ENCODE assay signal across 25 mouse cellular contexts in genomic region chr9:14758590-14758989, GRCm38 (mm10). TPM values are rescaled to one million over a fixed set of nuclear protein-coding genes. Genes with fewer than 3 reads are reported as not detected.
DNase-seq lines count a peak whose midpoint lies in the region; ATAC-seq and TF ChIP-seq lines count a peak whose summit lies in the region.
"Had no signal": no experiment of that assay in that cellular context is flagged by ENCODE, and none has a peak within 500 bp of the region (broad histone marks: within the 10 kb centered on the region; RNA-seq: fewer than 3 reads in every experiment).

No protein-coding gene starts in this region.

- H3K9me3 ChIP-seq in forebrain, embryonic 10.5 days: no peaks in the 10 kb centered on the region
- no peaks in the 10 kb centered on the region for H3K9me3 ChIP-seq in forebrain, embryonic 14.5 days (replicated peaks; ENCODE audit: control insufficient read depth, low read length)
- no peaks in the 10 kb centered on the region for H3K9me3 ChIP-seq in midbrain, embryonic 15.5 days
- H3K9me3 ChIP-seq: embryonic facial prominence, embryonic 13.5 days; hindbrain, embryonic 12.5 days; limb, embryonic 12.5 days; neural tube, embryonic 12.5 days had no signal

- H3K4me1 ChIP-seq in forebrain, embryonic 10.5 days: no peaks in the 10 kb centered on the region
- no peaks in the 10 kb centered on the region for H3K4me1 ChIP-seq in forebrain, embryonic 14.5 days (ENCODE audit: control insufficient read depth, insufficient read depth, low read length)
- no peaks in the 10 kb centered on the region for H3K4me1 ChIP-seq in midbrain, embryonic 15.5 days
- H3K4me1 ChIP-seq: embryonic facial prominence, embryonic 13.5 days; hindbrain, embryonic 12.5 days; limb, embryonic 12.5 days; neural tube, embryonic 12.5 days had no signal

- no peak overlapping the region for H3K4me2 ChIP-seq in forebrain, embryonic 14.5 days (ENCODE audit: low read length)
- peak overlapping the region; percentile 46 for H3K4me2 ChIP-seq in myocyte (ENCODE audit: low read depth)
- no peak overlapping the region for H3K4me2 ChIP-seq in midbrain, embryonic 15.5 days
- H3K4me2 ChIP-seq: embryonic facial prominence, embryonic 13.5 days; heart, embryonic 11.5 days; hindbrain, embryonic 12.5 days; limb, embryonic 12.5 days; lung, embryonic 14.5 days; neural tube, embryonic 12.5 days had no signal

- H3K27me3 ChIP-seq in forebrain, embryonic 10.5 days (ENCODE audit: poor library complexity, severe bottlenecking): no peaks in the 10 kb centered on the region
- no peaks in the 10 kb centered on the region for H3K27me3 ChIP-seq in forebrain, embryonic 14.5 days (replicated peaks; ENCODE audit: control insufficient read depth, insufficient read depth, low read length)
- H3K27me3 ChIP-seq in myocyte (ENCODE audit: control insufficient read depth, insufficient read depth, insufficient read length): no peaks in the 10 kb centered on the region
- no peaks in the 10 kb centered on the region for H3K27me3 ChIP-seq in midbrain, embryonic 15.5 days (replicated peaks)
- H3K27me3 ChIP-seq: embryonic facial prominence, embryonic 13.5 days; hindbrain, embryonic 12.5 days; limb, embryonic 12.5 days had no signal

- H3K79me2 ChIP-seq in myocyte (ENCODE audit: control insufficient read depth, insufficient read depth): no peaks in the 10 kb centered on the region

- whole genome bisulfite sequencing in forebrain, embryonic 10.5 days: 73% methylated on average over 7 of the region's 7 CpGs
- WGBS in forebrain, embryonic 14.5 days: 77% methylated on average over 7 of the region's 7 CpGs
- 81% methylated on average over 7 of the region's 7 CpGs for WGBS in midbrain, embryonic 15.5 days

- no peak for TF ChIP-seq POLR2A in myocyte (IDR thresholded peaks at IDR 0.05; ENCODE audit: insufficient read length, low read depth)

- peak; percentile 12 for DNase-seq in forebrain, embryonic 10.5 days (ENCODE audit: extremely low spot score, low spot score)
- DNase-seq in forebrain, embryonic 14.5 days (ENCODE audit: low spot score): no peak
- DNase-seq in lung, postnatal 36 days: peak; percentile 21
- DNase-seq in lung, postnatal 14 days: no peak
- DNase-seq in urinary bladder, postnatal 25 days (ENCODE audit: low spot score): no peak
- DNase-seq: adrenal gland, postnatal 25 days; cerebellum, adult 2 months; gastrocnemius, postnatal 36 days; heart, postnatal 10 days; kidney, adult 9 months; kidney, postnatal 4 days; lung, embryonic 14.5 days; thymus, postnatal 4 days had no signal

- no peak overlapping the region for H3K27ac ChIP-seq in forebrain, embryonic 10.5 days
- no peak overlapping the region for H3K27ac ChIP-seq in forebrain, embryonic 14.5 days (ENCODE audit: low read depth, low read length)
- no peak overlapping the region for H3K27ac ChIP-seq in midbrain, embryonic 15.5 days
- H3K27ac ChIP-seq: embryonic facial prominence, embryonic 13.5 days; hindbrain, embryonic 12.5 days; limb, embryonic 12.5 days; neural tube, embryonic 12.5 days had no signal

- no peak for ATAC-seq in forebrain, embryonic 14.5 days
- peak; percentile 84 to 91 for ATAC-seq in hematopoietic stem cell, adult 5-6 weeks (replicated peaks in 1 of 2; ENCODE audit: insufficient read depth in 1 of 2, low FRiP score in 2 of 2, low TSS enrichment in 1 of 2, low read depth in 1 of 2, poor library complexity in 2 of 2, severe bottlenecking in 2 of 2)
- ATAC-seq in midbrain, embryonic 15.5 days (replicated peaks): no peak
- ATAC-seq: forebrain, embryonic 16.5 days; inflammation-experienced regulatory T-cells, adult 6 months had no signal

- H3K36me3 ChIP-seq in forebrain, embryonic 10.5 days (replicated peaks): no peaks in the 10 kb centered on the region
- H3K36me3 ChIP-seq in forebrain, embryonic 14.5 days (ENCODE audit: control insufficient read depth, insufficient read depth, low read length): no peaks in the 10 kb centered on the region
- no peaks in the 10 kb centered on the region for H3K36me3 ChIP-seq in myocyte (ENCODE audit: control insufficient read depth, insufficient read depth)
- H3K36me3 ChIP-seq in midbrain, embryonic 15.5 days (replicated peaks): no peaks in the 10 kb centered on the region
- H3K36me3 ChIP-seq: embryonic facial prominence, embryonic 13.5 days; hindbrain, embryonic 12.5 days; limb, embryonic 12.5 days; neural tube, embryonic 12.5 days had no signal

- no peak overlapping the region for H3ac ChIP-seq in myocyte (ENCODE audit: control insufficient read depth, insufficient read length)

- no peak overlapping the region for H3K9ac ChIP-seq in forebrain, embryonic 14.5 days (ENCODE audit: low read length)
- H3K9ac ChIP-seq in midbrain, embryonic 15.5 days: no peak overlapping the region
- H3K9ac ChIP-seq: embryonic facial prominence, embryonic 13.5 days; hindbrain, embryonic 12.5 days; limb, embryonic 12.5 days; lung, embryonic 14.5 days; neural tube, embryonic 12.5 days had no signal

- no peak overlapping the region for H3K4me3 ChIP-seq in forebrain, embryonic 10.5 days
- H3K4me3 ChIP-seq in forebrain, embryonic 14.5 days (ENCODE audit: low read depth, low read length): no peak overlapping the region
- no peak overlapping the region for H3K4me3 ChIP-seq in myocyte
- H3K4me3 ChIP-seq in midbrain, embryonic 15.5 days: no peak overlapping the region
- H3K4me3 ChIP-seq: embryonic facial prominence, embryonic 13.5 days; hindbrain, embryonic 12.5 days; limb, embryonic 12.5 days; neural tube, embryonic 12.5 days had no signal

TF ChIP-seq in myocyte, 11 proteins besides CTCF, POLR2A, EP300 and RAD21:
- TF ChIP-seq MAX (IDR thresholded peaks at IDR 0.05; ENCODE audit: low read depth) (no peak), REST (IDR thresholded peaks at IDR 0.05; ENCODE audit: insufficient read depth, insufficient read length) (no peak), POLR2AphosphoS2 (IDR thresholded peaks at IDR 0.05; ENCODE audit: insufficient read length, low read depth) (no peak), CEBPB (IDR thresholded peaks at IDR 0.05; ENCODE audit: insufficient read depth, poor library complexity, severe bottlenecking) (no peak), E2F4 (IDR thresholded peaks at IDR 0.05; ENCODE audit: insufficient read depth) (no peak), MYOD1 (IDR thresholded peaks at IDR 0.05; ENCODE audit: control insufficient read depth in 1 of 3, insufficient read length in 2 of 3, low read depth in 2 of 3) (no peak), SRF (IDR thresholded peaks at IDR 0.05; ENCODE audit: control insufficient read depth, insufficient read length, low read depth) (no peak)

RNA-seq across cellular contexts. Expression of gene Fut4, which starts 6.4 kb away (rescaled TPM):
- 2.4 and 3.1 TPM in 2 replicates for polyA plus RNA-seq in forebrain, embryonic 10.5 days (2016; fragmentation: Nextera tagmentation; extraction: Ambion mirVana)
- polyA plus RNA-seq in forebrain, embryonic 14.5 days (2014; fragmentation: Nextera tagmentation; extraction: Ambion mirVana): 0.36 and 0.58 TPM in 2 replicates
- total RNA-seq in hematopoietic stem cell, adult 5-6 weeks (2017): 3.1 and 5.3 TPM in 2 replicates
- 0.26 TPM for polyA plus RNA-seq in myocyte (2012; fragmentation: generic; extraction: Trizol)
- polyA plus RNA-seq in midbrain, embryonic 15.5 days (2015; fragmentation: Nextera tagmentation; extraction: Ambion mirVana): 2.1 and 2.2 TPM in 2 replicates
- polyA plus RNA-seq: inflammation-experienced regulatory T-cells, adult 6 months had no signal

RNA-seq across cellular contexts. Expression of gene 1700012B09Rik, which starts 12.2 kb away (rescaled TPM):
- polyA plus RNA-seq in forebrain, embryonic 10.5 days (2016; fragmentation: Nextera tagmentation; extraction: Ambion mirVana): not detected in 2 replicates
- 3.2 and 4.5 TPM in 2 replicates for polyA plus RNA-seq in forebrain, embryonic 14.5 days (2014; fragmentation: Nextera tagmentation; extraction: Ambion mirVana)
- 4.6 TPM in 1 of 2 replicates, not detected in the other for total RNA-seq in hematopoietic stem cell, adult 5-6 weeks (2017)
- polyA plus RNA-seq in myocyte (2012; fragmentation: generic; extraction: Trizol): 0.61 TPM
- polyA plus RNA-seq in midbrain, embryonic 15.5 days (2015; fragmentation: Nextera tagmentation; extraction: Ambion mirVana): 3.7 and 4.7 TPM in 2 replicates
- total RNA-seq: adrenal gland, postnatal 25 days; gastrocnemius, postnatal 36 days; heart, postnatal 10 days; megakaryocyte-erythroid progenitor cell, adult 5-6 weeks had no signal
- polyA plus RNA-seq: embryonic facial prominence, embryonic 13.5 days; heart, embryonic 11.5 days; inflammation-experienced regulatory T-cells, adult 6 months; limb, embryonic 12.5 days; lung, embryonic 14.5 days; neural tube, embryonic 12.5 days; small intestine, adult 2 months had no signal

RNA-seq across cellular contexts. Expression of gene Piwil4, which starts 18.1 kb away (rescaled TPM):
- 0.12 and 0.14 TPM in 2 replicates for polyA plus RNA-seq in forebrain, embryonic 10.5 days (2016; fragmentation: Nextera tagmentation; extraction: Ambion mirVana)
- 0.10 and 0.17 TPM in 2 replicates for polyA plus RNA-seq in forebrain, embryonic 14.5 days (2014; fragmentation: Nextera tagmentation; extraction: Ambion mirVana)
- 0.35 TPM in 1 of 2 replicates, not detected in the other for total RNA-seq in hematopoietic stem cell, adult 5-6 weeks (2017)
- polyA plus RNA-seq in myocyte (2012; fragmentation: generic; extraction: Trizol): 0.36 TPM
- 0.34 and 0.66 TPM in 2 replicates for polyA plus RNA-seq in midbrain, embryonic 15.5 days (2015; fragmentation: Nextera tagmentation; extraction: Ambion mirVana)
- total RNA-seq: gastrocnemius, postnatal 36 days; heart, postnatal 10 days; megakaryocyte-erythroid progenitor cell, adult 5-6 weeks had no signal
- polyA plus RNA-seq: embryonic facial prominence, embryonic 13.5 days; heart, embryonic 11.5 days; limb, embryonic 12.5 days; lung, embryonic 14.5 days had no signal

RNA-seq across cellular contexts. Expression of gene Mre11a, which starts 25.9 kb away (rescaled TPM):
- 45.1 and 46.0 TPM in 2 replicates for polyA plus RNA-seq in forebrain, embryonic 10.5 days (2016; fragmentation: Nextera tagmentation; extraction: Ambion mirVana)
- 12.3 and 14.1 TPM in 2 replicates for polyA plus RNA-seq in forebrain, embryonic 14.5 days (2014; fragmentation: Nextera tagmentation; extraction: Ambion mirVana)
- total RNA-seq in hematopoietic stem cell, adult 5-6 weeks (2017): 63.4 and 89.8 TPM in 2 replicates
- polyA plus RNA-seq in myocyte (2012; fragmentation: generic; extraction: Trizol): 7.8 TPM
- 11.3 and 11.5 TPM in 2 replicates for polyA plus RNA-seq in midbrain, embryonic 15.5 days (2015; fragmentation: Nextera tagmentation; extraction: Ambion mirVana)

RNA-seq across cellular contexts. Expression of gene Ankrd49, which starts 26.1 kb away (rescaled TPM):
- 59.2 and 59.6 TPM in 2 replicates for polyA plus RNA-seq in forebrain, embryonic 10.5 days (2016; fragmentation: Nextera tagmentation; extraction: Ambion mirVana)
- 47.6 and 48.6 TPM in 2 replicates for polyA plus RNA-seq in forebrain, embryonic 14.5 days (2014; fragmentation: Nextera tagmentation; extraction: Ambion mirVana)
- 46.8 and 71.5 TPM in 2 replicates for total RNA-seq in hematopoietic stem cell, adult 5-6 weeks (2017)
- 6.0 TPM for polyA plus RNA-seq in myocyte (2012; fragmentation: generic; extraction: Trizol)
- 26.6 and 29.3 TPM in 2 replicates for polyA plus RNA-seq in midbrain, embryonic 15.5 days (2015; fragmentation: Nextera tagmentation; extraction: Ambion mirVana)

Comparison
In these comparisons a context has a peak if more than half of its experiments do, and no peak if none do; other contexts are left out.
1. DNase-seq: peak in forebrain, embryonic 10.5 days (single experiment) and lung, postnatal 36 days (single experiment); none in forebrain, embryonic 14.5 days (single experiment), lung, postnatal 14 days (single experiment) and urinary bladder, postnatal 25 days (single experiment).
2. ATAC-seq: peak in hematopoietic stem cell, adult 5-6 weeks (2 of 2); none in forebrain, embryonic 14.5 days (single experiment) and midbrain, embryonic 15.5 days (single experiment).